Mouse (Mus musculus): ENCODE measurements around the gene Rhox4a.
"Not testable (repeated sequence)": the region's sequence is repeated elsewhere in the genome, so short reads cannot be mapped to it uniquely, and the experiment has no call there.

Rhox4a gene

DNA sequence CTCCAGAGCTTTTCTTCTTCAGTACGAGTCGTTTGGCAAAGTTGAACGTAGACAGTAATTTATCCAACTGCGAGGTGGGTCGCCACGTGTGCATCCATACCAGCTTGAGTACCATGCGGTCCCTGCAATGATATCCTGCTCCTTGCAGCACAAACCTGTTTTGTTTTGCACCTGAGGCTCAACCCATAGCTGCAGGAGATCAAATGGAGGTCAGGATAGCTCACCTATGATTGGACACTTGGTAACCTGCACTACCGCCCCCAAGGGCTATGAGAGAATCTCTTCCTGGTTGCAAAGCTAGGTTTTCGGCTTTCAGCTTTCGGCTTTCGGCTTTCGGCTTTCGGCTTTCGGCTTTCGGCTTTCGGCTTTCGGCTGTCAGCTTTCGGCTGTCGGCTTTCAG lies at the start of gene Rhox4a:
Gene Rhox4a (plus strand): TSS at position 301 of the 400 bp plus-strand sequence.
- DNase-seq: not testable (repeated sequence)

DNA sequence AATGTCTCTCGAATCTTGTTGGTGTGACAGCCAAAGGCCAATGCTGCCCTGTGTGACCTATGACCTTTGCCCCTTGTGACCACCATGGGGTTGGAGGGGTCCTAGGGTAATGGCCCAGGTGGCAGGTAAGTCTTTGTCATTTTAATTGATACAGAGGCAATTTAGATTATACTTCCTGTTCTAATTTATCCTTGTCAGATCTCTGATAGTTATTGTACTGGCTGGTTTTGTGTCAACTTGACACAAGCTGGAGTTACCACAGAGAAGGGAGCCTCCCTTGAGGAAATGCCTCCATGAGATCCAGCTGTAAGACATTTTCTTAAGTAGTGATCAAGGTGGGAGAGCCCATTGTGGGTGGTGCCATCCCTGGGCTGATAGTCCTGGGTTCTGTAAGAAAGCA lies 43.0 kb upstream of the Rhox4a start, which contains the start of gene Rhox1:
Gene Rhox1 (minus strand): TSS at position 101 of the 400 bp plus-strand sequence.
- not testable (repeated sequence) for DNase-seq

DNA sequence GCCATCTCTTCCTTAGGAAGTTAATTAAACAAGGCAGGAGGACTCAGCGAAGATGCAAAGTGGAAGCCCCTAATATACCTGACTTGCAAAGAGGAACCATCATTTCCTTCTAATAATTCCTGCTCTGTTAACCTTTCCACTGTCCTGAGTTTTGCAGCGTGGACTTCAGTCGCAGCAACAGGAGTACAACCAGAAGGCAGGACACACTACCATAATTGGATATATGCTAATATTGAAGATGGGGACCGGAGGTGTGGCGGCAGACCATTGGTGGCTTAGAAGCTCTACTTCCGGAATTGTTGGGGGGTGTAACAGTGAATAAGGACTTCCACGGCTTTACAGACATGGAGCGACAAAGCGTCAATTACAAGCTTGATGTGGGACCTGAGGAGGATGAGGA lies 20.5 kb upstream of the Rhox4a start, which contains the start of gene Rhox2a:
Gene Rhox2a (plus strand): TSS at position 301 of the 400 bp plus-strand sequence.
- DNase-seq: not testable (repeated sequence)

DNA sequence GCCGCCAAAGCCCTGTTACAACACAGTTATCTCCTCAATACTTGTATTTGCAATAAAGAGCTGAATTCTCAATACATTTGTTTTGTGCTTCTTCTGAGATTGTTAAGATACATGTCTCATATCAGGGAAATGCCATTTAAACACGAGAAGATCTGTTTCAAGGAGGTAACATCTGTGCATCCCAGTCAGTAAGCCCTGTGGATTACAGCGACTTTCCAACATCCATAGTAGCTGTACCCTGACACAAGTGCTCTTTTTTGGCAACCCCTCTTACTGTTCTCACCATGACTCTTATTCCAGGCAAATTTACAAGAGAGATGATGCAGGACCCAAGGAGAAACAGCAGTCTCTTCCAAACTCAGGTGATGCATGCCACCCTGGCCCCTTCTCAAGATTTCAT lies 15.5 kb upstream of the Rhox4a start, which contains the start of gene Rhox3a:
Gene Rhox3a (plus strand): TSS at position 301 of the 400 bp plus-strand sequence.
- DNase-seq: not testable (repeated sequence)
